ENCODE assay signal across 12 mouse cellular contexts in the genomic region with DNA sequence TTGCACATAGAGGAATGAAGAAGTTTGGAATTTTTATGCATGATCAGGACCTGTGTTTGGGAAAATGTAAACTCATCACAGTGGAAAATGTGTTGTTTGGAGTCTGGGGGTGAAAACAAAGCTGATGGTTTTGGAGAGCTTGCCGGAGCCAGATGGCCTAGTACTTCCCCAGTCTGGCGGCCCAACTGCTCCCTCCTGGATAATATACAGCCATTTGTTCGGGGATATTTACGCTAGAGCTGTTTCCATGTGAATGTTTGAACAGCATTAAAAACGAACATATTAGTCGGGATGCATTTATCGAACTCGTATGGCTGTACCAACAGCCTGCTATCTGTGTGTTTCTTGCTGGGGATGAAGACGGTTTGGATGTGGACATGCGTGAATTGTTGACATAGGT. TPM values are rescaled to one million over a fixed set of nuclear protein-coding genes. Genes with fewer than 3 reads are reported as not detected.
A peak's percentile ranks its signal among the peaks of the same experiment; 100 is the strongest.
DNase-seq lines count a peak whose midpoint lies in the region; ATAC-seq lines count a peak whose summit lies in the region.
"Had no signal": no experiment of that assay in that cellular context is flagged by ENCODE, and none has a peak within 500 bp of the region (broad histone marks: within the 10 kb centered on the region; RNA-seq: fewer than 3 reads in every experiment).

No protein-coding gene starts in this region.

- no peak overlapping the region for H3K4me3 ChIP-seq in limb, embryonic 12.5 days (replicated peaks)
- no peak overlapping the region for H3K4me3 ChIP-seq in limb, embryonic 10.5 days
- H3K4me3 ChIP-seq in neural tube, embryonic 14.5 days (ENCODE audit: low read depth, low read length) = peak overlapping the region; percentile 19
- H3K4me3 ChIP-seq: heart, embryonic 15.5 days; liver, embryonic 12.5 days had no signal

- H3K4me1 ChIP-seq in limb, embryonic 12.5 days (replicated peaks) = peaks cover 41% of the 10 kb centered on the region
- H3K4me1 ChIP-seq in limb, embryonic 10.5 days = peaks cover 14% of the 10 kb centered on the region
- peaks cover 35% of the 10 kb centered on the region for H3K4me1 ChIP-seq in neural tube, embryonic 14.5 days (ENCODE audit: control insufficient read depth, insufficient read depth, low read length)
- H3K4me1 ChIP-seq: liver, embryonic 12.5 days had no signal

- no peaks in the 10 kb centered on the region for H3K9me3 ChIP-seq in limb, embryonic 12.5 days
- H3K9me3 ChIP-seq in limb, embryonic 10.5 days (replicated peaks) = no peaks in the 10 kb centered on the region
- no peaks in the 10 kb centered on the region for H3K9me3 ChIP-seq in neural tube, embryonic 14.5 days (ENCODE audit: control insufficient read depth, low read length)
- H3K9me3 ChIP-seq: heart, embryonic 15.5 days; liver, embryonic 12.5 days had no signal

- 72% methylated on average over 10 of the region's 10 CpGs for WGBS in limb, embryonic 12.5 days
- 77% methylated on average over 10 of the region's 10 CpGs for WGBS in limb, embryonic 10.5 days
- 30% methylated on average over 10 of the region's 10 CpGs for WGBS in neural tube, embryonic 14.5 days

- H3K36me3 ChIP-seq in limb, embryonic 12.5 days = peaks cover 38% of the 10 kb centered on the region; the same call in 1 of the 2 replicates
- no peaks in the 10 kb centered on the region for H3K36me3 ChIP-seq in limb, embryonic 10.5 days
- H3K36me3 ChIP-seq in neural tube, embryonic 14.5 days (ENCODE audit: control insufficient read depth, insufficient read depth, low read length) = no peaks in the 10 kb centered on the region
- H3K36me3 ChIP-seq: liver, embryonic 12.5 days had no signal

- H3K27me3 ChIP-seq in limb, embryonic 12.5 days = peaks cover 7% of the 10 kb centered on the region
- peaks cover 14% of the 10 kb centered on the region for H3K27me3 ChIP-seq in limb, embryonic 10.5 days (ENCODE audit: low read depth, poor library complexity, severe bottlenecking)
- H3K27me3 ChIP-seq in neural tube, embryonic 14.5 days (ENCODE audit: control insufficient read depth, insufficient read depth, low read length) = no peaks in the 10 kb centered on the region

- H3K27ac ChIP-seq in limb, embryonic 12.5 days = no peak overlapping the region
- no peak overlapping the region for H3K27ac ChIP-seq in limb, embryonic 10.5 days
- peak overlapping the region; percentile 35; the same call in 1 of the 2 replicates for H3K27ac ChIP-seq in neural tube, embryonic 14.5 days (ENCODE audit: low read depth, low read length)
- H3K27ac ChIP-seq: heart, embryonic 15.5 days; liver, embryonic 12.5 days; stomach, postnatal 0 days had no signal

- no peak overlapping the region for H3K9ac ChIP-seq in limb, embryonic 12.5 days (replicated peaks)
- H3K9ac ChIP-seq in neural tube, embryonic 14.5 days (replicated peaks; ENCODE audit: low read depth, low read length) = no peak overlapping the region
- H3K9ac ChIP-seq: heart, embryonic 15.5 days; liver, embryonic 12.5 days had no signal

- no peak for ATAC-seq in limb, embryonic 12.5 days (ENCODE audit: insufficient number of reproducible peaks, insufficient read depth, low FRiP score, low TSS enrichment, low read depth)
- ATAC-seq in neural tube, embryonic 14.5 days (ENCODE audit: low read depth) = peak; percentile 65; the same call in 1 of the 2 replicates
- no peak for ATAC-seq in erythroblast, adult 5-6 weeks (replicated peaks; ENCODE audit: low FRiP score, poor library complexity, severe bottlenecking)
- ATAC-seq: liver, embryonic 12.5 days had no signal

- H3K4me2 ChIP-seq in limb, embryonic 12.5 days = peak overlapping the region; percentile 31
- peak overlapping the region; percentile 29 for H3K4me2 ChIP-seq in neural tube, embryonic 14.5 days (ENCODE audit: low read depth, low read length)
- H3K4me2 ChIP-seq: heart, embryonic 15.5 days; liver, embryonic 12.5 days had no signal

- DNase-seq in limb, embryonic 10.5 days (ENCODE audit: low spot score) = no peak
- DNase-seq in cerebellum, postnatal 36 days = peak; percentile 81 to 84
- DNase-seq in layer of hippocampus, adult 9-11 months = peak; percentile 49
- no peak for DNase-seq in frontal cortex, postnatal 10 days (ENCODE audit: low spot score in 2 of 2)
- DNase-seq in ovary, adult 18-20 months (ENCODE audit: low spot score) = no peak
- DNase-seq: kidney, adult 9 months had no signal

RNA-seq across cellular contexts. Expression of gene Ebf1, which starts 8.9 kb away (rescaled TPM):
- 93.3 and 95.7 TPM in 2 replicates for polyA plus RNA-seq in limb, embryonic 12.5 days (2016; fragmentation: Nextera tagmentation; extraction: Ambion mirVana)
- 7.4 and 23.8 TPM in 2 replicates for polyA plus RNA-seq in limb, embryonic 10.5 days (2016; fragmentation: Nextera tagmentation; extraction: Ambion mirVana)
- 194 and 226 TPM in 2 replicates for polyA plus RNA-seq in neural tube, embryonic 14.5 days (2014; fragmentation: Nextera tagmentation; extraction: Ambion mirVana)
- total RNA-seq in erythroblast, adult 5-6 weeks (2015; ENCODE audit: low replicate concordance) = not detected in 2 replicates
- total RNA-seq in erythroblast, adult 5-6 weeks (2017; ENCODE audit: low replicate concordance) = 0.68 TPM in 1 of 2 replicates, not detected in the other

Comparison
In these comparisons a context has a peak if more than half of its experiments do, and no peak if none do; other contexts are left out.
1. DNase-seq: peak in cerebellum, postnatal 36 days (2 of 2) and layer of hippocampus, adult 9-11 months (single experiment); none in limb, embryonic 10.5 days (single experiment), frontal cortex, postnatal 10 days (0 of 2) and ovary, adult 18-20 months (single experiment).